Mouse (Mus musculus): Measurements from ENCODE around the gene Cmtm1. TPM values are rescaled to one million over a fixed set of nuclear protein-coding genes. Genes with fewer than 3 reads are reported as not detected.
"Not testable (repeated sequence)": the region's sequence is repeated elsewhere in the genome, so short reads cannot be mapped to it uniquely, and the experiment has no call there.

Gene Cmtm1
- total and polyA plus RNA-seq, 3 experiments: not detected

DNA sequence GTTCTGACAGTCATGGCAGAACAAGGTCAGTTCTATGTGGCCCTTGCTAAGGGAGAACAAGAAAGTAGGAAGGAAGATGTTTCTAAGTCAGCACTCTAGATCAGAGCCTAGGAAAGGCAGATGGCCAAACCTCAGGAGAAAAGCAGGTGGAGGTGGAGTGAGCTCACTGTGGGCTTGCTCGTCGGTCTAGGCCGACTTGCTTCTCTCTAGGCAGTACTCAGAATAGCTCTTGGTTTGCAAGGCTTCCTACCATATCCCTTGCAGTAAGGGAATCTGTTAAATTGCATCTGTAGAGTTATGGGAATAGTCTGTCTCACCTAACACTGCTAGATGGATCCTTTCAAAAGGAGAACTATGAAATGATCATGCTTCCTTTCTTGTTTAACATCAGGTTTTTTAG lies 2.1 kb upstream of the Cmtm1 start:
- H3K9ac ChIP-seq (ENCODE audit: control insufficient read depth, low read depth, low read length, poor library complexity, severe bottlenecking); H3K27me3 ChIP-seq (ENCODE audit: control insufficient read depth in 1 of 2, insufficient read depth in 2 of 2, low read length in 2 of 2); DNase-seq (ENCODE audit: low read depth, low spot score); H3K4me1 ChIP-seq (ENCODE audit: control insufficient read depth in 1 of 2, insufficient read depth in 2 of 2, low read length in 2 of 2); H3K4me3 ChIP-seq (ENCODE audit: control insufficient read depth in 1 of 2, insufficient read depth in 1 of 2, low read depth in 2 of 2, low read length in 2 of 2); H3K9me3 ChIP-seq (replicated peaks; ENCODE audit: insufficient read depth, low read length); H3K36me3 ChIP-seq (ENCODE audit: control insufficient read depth in 1 of 2, insufficient read depth in 2 of 2, low read length in 2 of 2); H3K27ac ChIP-seq (ENCODE audit: control insufficient read depth, low read depth, low read length); H3K79me2 ChIP-seq (ENCODE audit: control insufficient read depth, insufficient read depth, low read length, poor library complexity): not testable (repeated sequence)

DNA sequence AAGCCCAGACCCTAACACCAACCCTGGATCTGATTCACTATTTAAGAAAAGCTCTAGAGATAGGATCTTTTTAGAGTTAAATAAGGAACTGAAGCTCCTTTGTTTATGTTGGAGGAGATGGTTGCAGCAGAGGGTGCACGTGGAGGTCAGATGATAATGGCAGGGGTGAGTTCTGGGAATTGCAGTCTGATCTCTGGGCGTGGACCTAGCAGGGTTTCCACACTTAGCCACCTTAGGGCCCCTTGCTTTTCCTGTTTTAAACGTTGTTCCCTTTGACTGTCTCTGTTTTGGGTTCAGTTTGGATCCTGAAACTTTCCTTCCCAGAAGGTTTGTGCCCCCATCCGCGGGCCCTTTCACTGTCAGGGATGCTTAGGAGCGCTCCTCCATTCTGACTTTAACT lies 1.6 kb downstream of the Cmtm1 start:
- H3K27ac ChIP-seq (ENCODE audit: control insufficient read depth, low read depth, low read length); H3K4me3 ChIP-seq (ENCODE audit: control insufficient read depth in 1 of 2, insufficient read depth in 1 of 2, low read depth in 2 of 2, low read length in 2 of 2): not testable (repeated sequence)

DNA sequence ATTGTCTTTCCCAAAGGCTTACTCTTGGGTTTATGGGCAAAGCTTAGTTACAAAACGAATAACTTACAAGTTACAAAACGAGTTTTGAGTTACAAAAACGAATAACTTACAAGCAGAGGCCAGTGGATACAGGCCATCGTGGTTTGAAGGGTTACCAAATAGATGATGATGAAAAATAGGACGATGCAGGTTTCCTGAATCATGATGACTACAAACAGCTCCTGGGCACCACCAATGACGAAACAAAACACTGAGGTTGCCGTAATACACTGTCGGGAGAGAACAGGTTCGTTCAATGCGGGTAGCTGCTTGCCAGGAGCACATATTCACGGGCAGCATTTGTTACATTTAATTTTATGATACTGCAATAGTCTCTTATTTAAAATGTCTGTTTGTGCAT lies 5.0 kb downstream of the Cmtm1 start:
- no peaks in the 10 kb centered on the region for H3K9me3 ChIP-seq (replicated peaks; ENCODE audit: insufficient read depth, low read length)
- no peaks in the 10 kb centered on the region for H3K4me1 ChIP-seq (ENCODE audit: control insufficient read depth in 1 of 2, insufficient read depth in 2 of 2, low read length in 2 of 2)
- H3K36me3 ChIP-seq (ENCODE audit: control insufficient read depth in 1 of 2, insufficient read depth in 2 of 2, low read length in 2 of 2): no peaks in the 10 kb centered on the region
- H3K79me2 ChIP-seq (ENCODE audit: control insufficient read depth, insufficient read depth, low read length, poor library complexity): no peaks in the 10 kb centered on the region
- TF ChIP-seq MAX (IDR thresholded peaks at IDR 0.05; ENCODE audit: low read length) (no peak), GABPA (IDR thresholded peaks at IDR 0.05; ENCODE audit: low read depth, low read length) (no peak), ZNF384 (IDR thresholded peaks at IDR 0.05; ENCODE audit: low read depth, low read length) (no peak), BHLHE40 (IDR thresholded peaks at IDR 0.05; ENCODE audit: borderline replicate concordance, low read depth, low read length) (no peak), SMC3 (IDR thresholded peaks at IDR 0.05; ENCODE audit: low read depth, low read length) (no peak), TAL1 (IDR thresholded peaks at IDR 0.05; ENCODE audit: low read length) (no peak), POLR2AphosphoS5 (IDR thresholded peaks at IDR 0.05; ENCODE audit: borderline replicate concordance, low read depth, low read length) (no peak), HCFC1 (IDR thresholded peaks at IDR 0.05; ENCODE audit: low read depth, low read length) (no peak), UBTF (IDR thresholded peaks at IDR 0.05; ENCODE audit: borderline replicate concordance, insufficient read depth, low read depth, low read length) (no peak), CHD1 (IDR thresholded peaks at IDR 0.05; ENCODE audit: low read depth, low read length) (no peak), MAZ (IDR thresholded peaks at IDR 0.05; ENCODE audit: low read depth, low read length) (no peak), ZKSCAN1 (IDR thresholded peaks at IDR 0.05; ENCODE audit: low read depth, low read length) (no peak), NELFE (IDR thresholded peaks at IDR 0.05; ENCODE audit: low read depth, low read length) (no peak), USF1 (IDR thresholded peaks at IDR 0.05; ENCODE audit: low read depth, low read length) (no peak)
- no peak overlapping the region for H3K9ac ChIP-seq (ENCODE audit: control insufficient read depth, low read depth, low read length, poor library complexity, severe bottlenecking)
- no peak overlapping the region for H3K27ac ChIP-seq (ENCODE audit: control insufficient read depth, low read depth, low read length)
- H3K27me3 ChIP-seq (ENCODE audit: control insufficient read depth in 1 of 2, insufficient read depth in 2 of 2, low read length in 2 of 2): no peaks in the 10 kb centered on the region; a peak in 2 of 4 replicates
- no peak for DNase-seq (ENCODE audit: low read depth, low spot score)
- H3K4me3 ChIP-seq (ENCODE audit: control insufficient read depth in 1 of 2, insufficient read depth in 1 of 2, low read depth in 2 of 2, low read length in 2 of 2): no peak overlapping the region

More for the DNA sequence above, 1.6 kb downstream of the Cmtm1 start:
- not testable (repeated sequence) for DNase-seq (ENCODE audit: low read depth, low spot score); H3K79me2 ChIP-seq (ENCODE audit: control insufficient read depth, insufficient read depth, low read length, poor library complexity); H3K27me3 ChIP-seq (ENCODE audit: control insufficient read depth in 1 of 2, insufficient read depth in 2 of 2, low read length in 2 of 2); H3K36me3 ChIP-seq (ENCODE audit: control insufficient read depth in 1 of 2, insufficient read depth in 2 of 2, low read length in 2 of 2); H3K9me3 ChIP-seq (replicated peaks; ENCODE audit: insufficient read depth, low read length); H3K4me1 ChIP-seq (ENCODE audit: control insufficient read depth in 1 of 2, insufficient read depth in 2 of 2, low read length in 2 of 2); H3K9ac ChIP-seq (ENCODE audit: control insufficient read depth, low read depth, low read length, poor library complexity, severe bottlenecking)

DNA sequence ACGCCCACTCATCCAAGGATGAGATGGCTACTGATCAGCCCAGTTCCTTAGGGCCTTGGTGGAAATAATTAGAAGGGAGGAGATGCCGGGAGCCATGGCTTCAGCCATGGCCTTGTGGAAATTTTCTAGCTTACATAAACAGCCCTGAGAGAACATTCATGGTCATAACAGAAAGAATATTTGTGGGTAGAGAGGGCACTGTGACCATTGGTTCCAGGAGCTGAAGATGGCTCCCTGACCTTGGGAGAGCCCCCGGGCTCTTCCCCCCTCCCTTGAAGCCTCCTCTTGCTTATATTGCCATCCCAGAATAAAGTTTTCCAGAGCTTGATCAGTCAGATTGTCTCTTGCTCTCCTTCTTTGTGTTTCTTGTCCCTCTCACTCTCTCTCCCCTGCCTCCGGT lies 7.4 kb downstream of the Cmtm1 start:
- not testable (repeated sequence) for H3K27ac ChIP-seq (ENCODE audit: control insufficient read depth, low read depth, low read length); DNase-seq (ENCODE audit: low read depth, low spot score); H3K79me2 ChIP-seq (ENCODE audit: control insufficient read depth, insufficient read depth, low read length, poor library complexity); H3K36me3 ChIP-seq (ENCODE audit: control insufficient read depth in 1 of 2, insufficient read depth in 2 of 2, low read length in 2 of 2); H3K4me1 ChIP-seq (ENCODE audit: control insufficient read depth in 1 of 2, insufficient read depth in 2 of 2, low read length in 2 of 2); H3K27me3 ChIP-seq (ENCODE audit: control insufficient read depth in 1 of 2, insufficient read depth in 2 of 2, low read length in 2 of 2); H3K9ac ChIP-seq (ENCODE audit: control insufficient read depth, low read depth, low read length, poor library complexity, severe bottlenecking); H3K9me3 ChIP-seq (replicated peaks; ENCODE audit: insufficient read depth, low read length); H3K4me3 ChIP-seq (ENCODE audit: control insufficient read depth in 1 of 2, insufficient read depth in 1 of 2, low read depth in 2 of 2, low read length in 2 of 2)

DNA sequence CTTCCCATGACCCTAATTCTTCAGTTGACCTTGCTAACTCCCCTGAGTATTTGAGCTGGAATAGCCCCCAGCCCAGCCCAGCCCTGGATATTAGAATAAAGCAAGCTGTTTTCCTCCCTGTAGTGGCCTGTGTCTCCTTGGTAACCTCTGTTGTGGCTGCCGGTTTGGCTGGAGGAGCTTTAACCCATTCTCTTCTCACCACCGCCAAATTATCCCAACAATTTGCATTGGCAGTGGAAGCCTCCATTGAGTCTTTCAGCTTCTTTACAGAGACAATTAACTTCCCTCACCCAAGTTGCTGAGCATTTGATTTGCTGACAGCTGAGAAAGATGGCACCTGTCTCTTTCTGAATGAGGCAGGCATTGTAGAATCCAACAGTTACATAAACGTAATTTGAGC lies 8.4 kb downstream of the Cmtm1 start:
- DNase-seq (ENCODE audit: low read depth, low spot score); H3K4me1 ChIP-seq (ENCODE audit: control insufficient read depth in 1 of 2, insufficient read depth in 2 of 2, low read length in 2 of 2); H3K9ac ChIP-seq (ENCODE audit: control insufficient read depth, low read depth, low read length, poor library complexity, severe bottlenecking); H3K9me3 ChIP-seq (replicated peaks; ENCODE audit: insufficient read depth, low read length); H3K27me3 ChIP-seq (ENCODE audit: control insufficient read depth in 1 of 2, insufficient read depth in 2 of 2, low read length in 2 of 2); H3K36me3 ChIP-seq (ENCODE audit: control insufficient read depth in 1 of 2, insufficient read depth in 2 of 2, low read length in 2 of 2); H3K79me2 ChIP-seq (ENCODE audit: control insufficient read depth, insufficient read depth, low read length, poor library complexity); H3K27ac ChIP-seq (ENCODE audit: control insufficient read depth, low read depth, low read length); H3K4me3 ChIP-seq (ENCODE audit: control insufficient read depth in 1 of 2, insufficient read depth in 1 of 2, low read depth in 2 of 2, low read length in 2 of 2): not testable (repeated sequence)

Measured in MEL (cell line).